Mouse (Mus musculus) stomach, embryonic 14.5 days (tissue): ENCODE data around the gene Rhod. TPM values are rescaled to one million over a fixed set of nuclear protein-coding genes. Genes with fewer than 3 reads are reported as not detected.

Experiments
- ATAC-seq: fragments of 200-750 bp; cut with Nextera tagmentation; 2 replicates; pipeline ENCODE4 v1.8.0; 2017; ENCODE audit warnings: low read depth, moderate TSS enrichment; ENCODE audit not compliant: insufficient number of reproducible peaks, insufficient read depth, low FRiP score
- H3K27ac ChIP-seq: fragments of 300-500 bp; sonication (generic); 2 replicates; pipeline ENCODE4 v1.5.1; 2014; ENCODE audit warnings: mild to moderate bottlenecking, low read length, moderate library complexity, mixed read lengths
- H3K27me3 ChIP-seq: fragments of 300-500 bp; sonication (generic); 2 replicates; pipeline ENCODE4 v1.6.1; 2014; ENCODE audit warnings: low read length, control low read depth, mixed read lengths; ENCODE audit not compliant: control insufficient read depth, insufficient read depth
- H3K36me3 ChIP-seq: fragments of 300-500 bp; sonication (generic); 2 replicates; pipeline ENCODE4 v1.6.1; 2014; ENCODE audit warnings: mild to moderate bottlenecking, control low read depth, low read length, moderate library complexity, mixed read lengths; ENCODE audit not compliant: control insufficient read depth, insufficient read depth
- H3K4me1 ChIP-seq: fragments of 300-500 bp; sonication (generic); 2 replicates; pipeline ENCODE4 v1.6.1; 2014; ENCODE audit warnings: low read length, control low read depth, mixed read lengths; ENCODE audit not compliant: control insufficient read depth, insufficient read depth
- H3K4me2 ChIP-seq: fragments of 300-500 bp; sonication (generic); replicated peaks from 2 replicates; pipeline ENCODE4 v1.6.1; 2014; ENCODE audit warnings: low read depth, low read length, control low read depth
- H3K4me3 ChIP-seq: fragments of 300-500 bp; sonication (generic); 2 replicates; pipeline ENCODE4 v1.5.1; 2014; ENCODE audit warnings: low read depth, low read length, control low read depth
- H3K9ac ChIP-seq: fragments of 300-500 bp; sonication (generic); replicated peaks from 2 replicates; pipeline ENCODE4 v1.6.1; 2014; ENCODE audit warnings: low read depth, mild to moderate bottlenecking, control low read depth, low read length, moderate library complexity, mixed read lengths
- H3K9me3 ChIP-seq: fragments of 300-500 bp; sonication (generic); 2 replicates; pipeline ENCODE4 v1.6.1; 2016; ENCODE audit warnings: low read depth, low read length, control low read depth; ENCODE audit not compliant: control insufficient read depth
- WGBS: fragments of 180-500 bp; shearing (Covaris S2); extraction: QIAGEN DNeasy Blood & Tissue Kit; methylation state at CpG from one replicate; pipeline ENCODE4 v1.1.7; 2014; 5-methylcytosine and 5-hydroxymethylcytosine counted together
- polyA plus RNA-seq: library from polyadenylated mRNA; unstranded; fragments of >200 nt; fragmentation: Nextera tagmentation; extraction: Ambion mirVana; gene quantifications from 2 replicates; pipeline ENCODE4 v1.2.1, GENCODE M21; 2014

The Rhod gene
- polyA plus RNA-seq, 1 experiment from 2014 or later, result 43.7 TPM

DNA sequence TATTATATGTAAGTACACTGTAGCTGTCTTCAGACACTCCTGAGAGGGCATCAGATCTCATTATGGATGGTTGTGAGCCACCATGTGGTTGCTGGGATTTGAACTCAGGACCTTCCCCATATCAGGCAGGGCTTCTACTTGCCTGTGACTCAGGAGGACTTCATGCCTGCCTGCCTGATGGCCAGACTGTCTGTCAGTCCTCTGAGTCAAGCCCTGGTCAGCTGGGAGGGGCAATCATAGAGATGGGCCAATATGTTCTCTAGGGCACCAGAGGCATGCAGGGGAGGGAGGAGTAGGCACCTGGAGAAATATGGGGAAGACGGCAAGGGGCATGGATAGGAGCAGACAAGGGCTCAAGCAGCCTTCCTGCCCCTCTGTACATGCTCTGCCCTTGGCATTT, 4.2 kb downstream of the Rhod start:
- no peaks in the 10 kb centered on the region for H3K36me3 ChIP-seq
- H3K4me2 ChIP-seq, result no peak overlapping the region
- H3K9me3 ChIP-seq, result no peaks in the 10 kb centered on the region
- H3K27ac ChIP-seq, result no peak overlapping the region
- ATAC-seq, result no peak
- no peaks in the 10 kb centered on the region for H3K27me3 ChIP-seq
- WGBS, result 92% methylated on average over 1 of the region's 1 CpGs
- no peak overlapping the region for H3K9ac ChIP-seq
- no peak overlapping the region for H3K4me3 ChIP-seq
- H3K4me1 ChIP-seq, result peaks cover 13% of the 10 kb centered on the region; the same call in 1 of the 2 replicates

DNA sequence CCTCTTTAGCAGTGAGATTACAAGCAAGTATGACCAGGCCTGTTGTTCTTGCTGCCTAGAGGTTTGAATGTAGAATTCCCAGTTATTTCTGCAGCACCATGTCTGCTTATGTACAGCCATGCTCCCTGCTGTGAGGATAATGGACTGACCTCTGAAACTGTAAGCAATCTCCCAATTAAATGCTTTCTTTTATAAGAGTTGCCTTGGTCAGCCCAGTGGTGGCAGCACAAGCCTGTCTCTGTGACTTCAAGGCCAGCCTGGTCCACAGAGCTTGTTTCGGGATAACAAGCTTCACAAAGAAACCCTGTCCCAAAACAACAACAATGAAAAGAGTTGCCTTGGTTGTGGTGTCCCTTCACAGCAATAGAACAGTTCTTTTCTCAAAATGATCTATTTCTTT, 5.5 kb downstream of the Rhod start:
- no peak overlapping the region for H3K4me2 ChIP-seq
- H3K27me3 ChIP-seq, result no peaks in the 10 kb centered on the region
- WGBS, result 83% methylated on average over 1 of the region's 1 CpGs
- no peak overlapping the region for H3K4me3 ChIP-seq
- H3K9ac ChIP-seq, result no peak overlapping the region
- peaks cover 5% of the 10 kb centered on the region; the same call in 1 of the 2 replicates for H3K4me1 ChIP-seq
- no peaks in the 10 kb centered on the region for H3K36me3 ChIP-seq
- no peak overlapping the region for H3K27ac ChIP-seq
- H3K9me3 ChIP-seq, result no peaks in the 10 kb centered on the region
- ATAC-seq, result no peak

DNA sequence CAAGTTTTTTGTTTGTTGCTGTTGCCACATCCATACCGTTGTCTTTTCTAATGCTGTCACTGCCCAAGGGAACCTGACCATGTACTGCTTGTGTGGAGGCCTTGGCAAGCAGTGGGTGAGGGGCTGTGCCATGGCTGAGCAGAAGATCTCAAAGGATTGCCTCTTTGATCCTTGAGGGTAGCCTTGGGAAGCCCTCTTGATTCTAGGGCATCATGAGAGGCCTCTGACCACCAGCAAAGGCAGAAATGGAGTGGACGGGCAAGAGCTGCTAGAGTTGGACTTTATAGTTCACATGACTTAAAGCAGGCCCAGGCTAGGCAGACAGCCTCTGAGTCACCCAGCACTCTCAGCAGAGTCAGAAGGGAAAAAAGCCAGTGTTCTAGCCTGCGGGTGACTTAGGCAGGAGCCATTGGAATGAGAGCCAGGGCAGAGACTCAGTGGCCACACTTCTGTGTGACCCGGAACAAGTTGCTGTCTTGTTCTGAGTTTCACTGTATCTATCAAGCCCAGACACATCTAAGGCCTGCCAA, 9.1 kb downstream of the Rhod start:
- WGBS, result 89% methylated on average over 4 of the region's 4 CpGs
- ATAC-seq, result no peak
- Histone ChIP-seq H3K27me3 (no peaks in the 10 kb centered on the region), H3K36me3 (peaks cover 13% of the 10 kb centered on the region; the same call in 1 of the 2 replicates), H3K9ac (no peak overlapping the region), H3K4me1 (no peaks in the 10 kb centered on the region), H3K27ac (no peak overlapping the region), H3K9me3 (no peaks in the 10 kb centered on the region), H3K4me2 (no peak overlapping the region), H3K4me3 (no peak overlapping the region)

DNA sequence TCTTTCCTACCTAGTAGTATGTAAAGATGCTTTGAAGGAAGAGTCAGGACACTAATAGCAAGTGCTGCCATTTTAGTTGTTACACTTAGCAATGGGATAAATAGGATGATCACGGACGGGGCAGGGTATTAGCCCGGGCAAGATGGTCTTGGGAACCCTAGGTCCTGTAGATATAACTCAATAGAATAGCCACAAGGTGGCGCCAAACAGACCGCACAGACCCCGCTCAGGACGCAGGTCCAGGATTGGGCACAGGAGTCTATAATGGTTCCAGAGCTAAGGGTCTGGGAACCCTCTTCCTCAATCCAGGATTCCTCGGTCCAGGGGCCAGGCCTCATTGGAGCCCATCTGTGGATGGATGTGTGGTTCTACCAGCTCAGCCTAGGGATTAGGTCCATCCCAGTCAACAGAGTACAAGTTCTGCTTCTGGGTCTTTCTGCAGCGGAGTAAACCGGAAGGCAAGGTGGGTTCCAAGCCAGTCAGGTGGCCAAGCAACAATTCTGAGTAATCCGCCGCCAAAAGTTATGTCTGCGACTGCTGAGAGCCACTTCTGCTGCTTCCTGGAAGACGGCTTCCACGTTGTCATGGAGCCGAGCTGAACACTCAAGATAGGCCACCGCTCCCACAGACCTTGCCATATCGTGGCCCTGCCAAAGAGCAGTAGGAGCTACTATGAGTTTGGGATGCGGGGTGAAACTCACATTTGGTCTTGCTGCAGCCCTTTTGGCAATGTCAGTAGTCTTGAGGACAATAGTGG, 13.4 kb downstream of the Rhod start:
- ATAC-seq, result no peak
- Histone ChIP-seq H3K9ac (no peak overlapping the region), H3K27ac (no peak overlapping the region), H3K4me3 (no peak overlapping the region), H3K36me3 (peaks cover 13% of the 10 kb centered on the region; the same call in 1 of the 2 replicates), H3K27me3 (no peaks in the 10 kb centered on the region), H3K9me3 (no peaks in the 10 kb centered on the region), H3K4me1 (no peaks in the 10 kb centered on the region), H3K4me2 (no peak overlapping the region)
- WGBS, result 76% methylated on average over 19 of the region's 19 CpGs

DNA sequence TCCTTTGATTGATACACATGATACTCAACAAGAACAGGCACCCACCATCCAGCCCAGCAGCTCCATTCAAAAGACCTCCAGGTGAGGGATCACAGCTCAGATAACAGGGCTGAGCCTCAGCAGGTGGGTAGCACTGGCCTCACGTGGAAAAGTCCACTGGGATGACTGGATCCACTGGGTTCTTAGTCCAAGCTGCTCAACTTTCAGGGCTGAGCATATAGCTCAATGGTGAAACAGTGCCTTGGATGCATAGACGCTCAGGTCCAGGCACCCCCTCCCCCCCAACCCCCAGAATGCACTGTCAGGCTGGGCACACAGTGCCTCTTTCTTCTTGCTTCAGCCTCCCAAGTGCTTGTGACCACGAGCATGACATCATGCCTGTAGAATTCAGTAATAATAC, 16.2 kb downstream of the Rhod start:
- ATAC-seq, result no peak
- H3K4me2 ChIP-seq, result no peak overlapping the region
- H3K9me3 ChIP-seq, result no peaks in the 10 kb centered on the region
- no peaks in the 10 kb centered on the region for H3K4me1 ChIP-seq
- no peak overlapping the region for H3K4me3 ChIP-seq
- WGBS, result 78% methylated on average over 3 of the region's 3 CpGs
- no peak overlapping the region for H3K9ac ChIP-seq
- no peaks in the 10 kb centered on the region for H3K27me3 ChIP-seq
- peaks cover 13% of the 10 kb centered on the region; the same call in 1 of the 2 replicates for H3K36me3 ChIP-seq
- H3K27ac ChIP-seq, result no peak overlapping the region

DNA sequence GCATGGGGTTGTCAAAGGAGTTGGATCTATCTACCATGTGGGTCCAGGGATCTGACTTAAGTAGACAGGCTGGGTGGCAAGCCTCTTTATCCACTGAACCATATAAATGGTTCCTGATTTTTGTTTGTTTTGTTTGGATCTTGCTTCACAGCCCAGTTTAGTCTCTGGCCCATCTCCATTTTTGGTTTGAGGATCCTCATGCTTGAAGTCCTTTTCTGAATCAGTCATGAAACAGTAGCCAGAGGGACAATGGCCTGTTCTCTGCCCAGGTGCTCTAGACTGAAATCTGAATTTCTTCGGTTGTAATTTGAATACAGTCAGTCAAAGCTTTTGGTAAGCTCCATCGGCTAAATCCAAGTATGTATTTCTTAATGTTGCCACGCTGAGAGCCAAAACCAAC, 16.7 kb downstream of the Rhod start:
- Histone ChIP-seq H3K27ac (no peak overlapping the region), H3K4me3 (no peak overlapping the region), H3K9ac (no peak overlapping the region), H3K36me3 (peaks cover 13% of the 10 kb centered on the region; the same call in 1 of the 2 replicates), H3K9me3 (no peaks in the 10 kb centered on the region), H3K4me2 (no peak overlapping the region), H3K27me3 (no peaks in the 10 kb centered on the region), H3K4me1 (no peaks in the 10 kb centered on the region)
- no peak for ATAC-seq
- 96% methylated on average over 3 of the region's 3 CpGs for WGBS

DNA sequence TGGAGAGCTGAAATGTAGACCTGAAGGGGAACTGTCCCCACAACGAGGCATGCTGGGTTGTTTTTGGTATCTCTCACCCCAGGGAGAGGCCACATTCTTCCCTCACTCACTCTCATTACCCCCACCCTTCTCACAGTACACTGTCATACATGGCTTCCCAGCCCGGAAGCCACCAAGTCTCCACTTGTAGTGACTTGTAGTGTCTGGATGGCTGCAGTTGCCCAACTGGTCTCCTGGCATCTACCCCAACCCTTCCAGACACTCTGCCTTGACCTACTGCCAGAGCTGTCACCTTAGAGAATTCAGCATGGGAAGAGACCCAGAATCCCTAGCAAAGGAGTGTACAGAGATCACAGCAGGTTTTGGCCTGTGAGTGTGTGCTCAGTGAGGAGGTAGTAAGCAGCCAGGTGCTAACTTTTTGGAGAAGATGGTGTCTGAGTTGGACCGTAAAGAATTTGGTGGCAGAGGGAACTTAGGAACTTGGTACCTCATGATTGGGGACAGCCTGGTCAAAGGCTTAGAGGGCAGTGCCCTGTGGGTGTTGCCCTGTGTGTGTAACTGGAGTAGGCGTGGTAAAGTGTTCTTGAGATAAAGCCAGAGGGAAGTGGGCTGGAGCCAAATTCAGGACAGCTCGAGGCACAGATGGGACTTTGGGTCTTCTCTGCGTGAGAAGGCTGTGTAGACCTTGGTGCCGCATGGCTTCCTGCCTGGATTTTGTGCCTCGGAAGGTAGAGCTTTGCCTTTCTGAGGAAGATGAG, 18.9 kb downstream of the Rhod start:
- H3K27me3 ChIP-seq, result no peaks in the 10 kb centered on the region
- WGBS, result 83% methylated on average over 8 of the region's 8 CpGs
- no peaks in the 10 kb centered on the region for H3K4me1 ChIP-seq
- H3K36me3 ChIP-seq, result peaks cover 2% of the 10 kb centered on the region; the same call in 1 of the 2 replicates
- no peaks in the 10 kb centered on the region for H3K9me3 ChIP-seq
- no peak overlapping the region for H3K4me3 ChIP-seq
- no peak overlapping the region for H3K9ac ChIP-seq
- no peak overlapping the region for H3K4me2 ChIP-seq
- H3K27ac ChIP-seq, result no peak overlapping the region
- ATAC-seq, result no peak

DNA sequence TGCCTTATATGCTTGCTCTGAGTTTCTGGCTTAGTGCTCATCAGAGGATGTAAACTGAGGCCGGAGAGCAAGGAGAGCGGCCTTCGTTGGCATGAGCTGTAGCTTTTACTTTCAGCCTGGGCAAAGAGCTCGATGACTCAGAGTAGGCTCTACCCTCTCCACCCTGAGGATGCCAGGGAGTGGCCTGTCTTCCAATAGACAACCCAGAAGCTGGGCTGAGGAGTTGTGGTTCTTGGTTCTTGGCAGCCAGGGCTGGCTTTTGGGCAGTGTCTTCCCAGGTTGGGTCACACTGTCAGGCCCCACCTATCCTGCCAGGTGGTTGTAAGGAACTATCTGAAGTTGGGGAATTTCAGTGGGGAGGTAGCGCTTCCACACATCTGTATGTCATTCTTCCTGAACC, 19.5 kb downstream of the Rhod start:
- Histone ChIP-seq H3K27me3 (no peaks in the 10 kb centered on the region), H3K9ac (no peak overlapping the region), H3K4me2 (no peak overlapping the region), H3K9me3 (no peaks in the 10 kb centered on the region), H3K36me3 (no peaks in the 10 kb centered on the region; the same call in 1 of the 2 replicates), H3K4me1 (no peaks in the 10 kb centered on the region), H3K4me3 (no peak overlapping the region), H3K27ac (no peak overlapping the region)
- no peak for ATAC-seq
- 90% methylated on average over 5 of the region's 5 CpGs for WGBS
